Mouse (Mus musculus) bone marrow macrophage, adult 2 months (primary cell): Measurements from ENCODE around the gene Robo4.

Source experiments
- CTCF ChIP-seq: IDR thresholded peaks from 2 replicates; pipeline ENCODE4 v1.5.1; 2012; ENCODE audit warnings: low read depth, mild to moderate bottlenecking, low read length, moderate library complexity
- POLR2A ChIP-seq: IDR thresholded peaks from 2 replicates; pipeline ENCODE4 v1.6.1; 2012; ENCODE audit warnings: mild to moderate bottlenecking, low read depth, low read length, borderline replicate concordance

- TF ChIP-seq POLR2A, result no peak
- no peak for TF ChIP-seq CTCF
Observed at GRCm38 (mm10) chr9:37384284-37385182, 17.2 kb upstream of the Robo4 start.
